Mouse (Mus musculus) limb, embryonic 10.5 days (tissue): Measurements from ENCODE around the gene Gm9008. TPM values are rescaled to one million over a fixed set of nuclear protein-coding genes. Genes with fewer than 3 reads are reported as not detected.
"Not testable (repeated sequence)": the region's sequence is repeated elsewhere in the genome, so short reads cannot be mapped to it uniquely, and the experiment has no call there.

Experiments
- DNase-seq: peaks from one replicate; pipeline ENCODE4 v3.0.0-alpha.2; 2017; ENCODE audit warnings: low spot score
- H3K27ac ChIP-seq: fragments of 300-500 bp; sonication (generic); 2 replicates; pipeline ENCODE4 v1.5.1; 2016; ENCODE audit warnings: mild to moderate bottlenecking
- H3K27me3 ChIP-seq: fragments of 300-500 bp; sonication (generic); 2 replicates; pipeline ENCODE4 v1.6.1; 2016; ENCODE audit warnings: low read depth, mild to moderate bottlenecking; ENCODE audit not compliant: poor library complexity, severe bottlenecking
- H3K36me3 ChIP-seq: fragments of 300-500 bp; sonication (generic); 2 replicates; pipeline ENCODE4 v1.6.1; 2016; ENCODE audit warnings: mild to moderate bottlenecking, moderate library complexity
- H3K4me1 ChIP-seq: fragments of 300-500 bp; sonication (generic); 2 replicates; pipeline ENCODE4 v1.6.1; 2016
- H3K4me3 ChIP-seq: fragments of 300-500 bp; sonication (generic); 2 replicates; pipeline ENCODE4 v1.5.1; 2016; ENCODE audit warnings: mild to moderate bottlenecking, moderate library complexity
- H3K9me3 ChIP-seq: fragments of 300-500 bp; sonication (generic); replicated peaks from 2 replicates; pipeline ENCODE4 v1.6.1; 2016; ENCODE audit warnings: mild to moderate bottlenecking
- WGBS: fragments of 180-500 bp; shearing (Covaris S2); methylation state at CpG from one replicate; pipeline ENCODE4 v1.1.7; 2016; 5-methylcytosine and 5-hydroxymethylcytosine counted together
- polyA plus RNA-seq: library from polyadenylated mRNA; unstranded; fragments of >200 nt; fragmentation: Nextera tagmentation; extraction: Ambion mirVana; gene quantifications from 2 replicates; pipeline ENCODE4 v1.2.1, GENCODE M21; 2016

Gm9008 gene
- 0.20 and 0.21 TPM in 2 replicates for polyA plus RNA-seq

GRCm38 (mm10) chr6:76497054-76497835 is at the start of gene Gm9008:
Gm9008 (minus strand) TSS chr6:76497784.
- not testable (repeated sequence) for H3K36me3 ChIP-seq, H3K27me3 ChIP-seq, H3K4me1 ChIP-seq, H3K9me3 ChIP-seq, H3K4me3 ChIP-seq, H3K27ac ChIP-seq, DNase-seq
- WGBS = 95% methylated on average over 18 of the region's 22 CpGs

GRCm38 (mm10) chr6:76521975-76522641 is 24.5 kb upstream of the Gm9008 start:
- 86% methylated on average over 4 of the region's 4 CpGs for WGBS
- Histone ChIP-seq H3K9me3 (no peaks in the 10 kb centered on the region), H3K27me3 (no peaks in the 10 kb centered on the region), H3K27ac (no peak overlapping the region), H3K4me3 (no peak overlapping the region), H3K4me1 (no peaks in the 10 kb centered on the region), H3K36me3 (no peaks in the 10 kb centered on the region)
- no peak for DNase-seq

GRCm38 (mm10) chr6:76510200-76510599 is 12.6 kb upstream of the Gm9008 start:
- Histone ChIP-seq H3K4me1 (no peaks in the 10 kb centered on the region), H3K27ac (no peak overlapping the region), H3K4me3 (no peak overlapping the region), H3K9me3 (no peaks in the 10 kb centered on the region), H3K27me3 (no peaks in the 10 kb centered on the region), H3K36me3 (no peaks in the 10 kb centered on the region)
- no peak for DNase-seq

- H3K27ac ChIP-seq, H3K4me3 ChIP-seq, DNase-seq, H3K4me1 ChIP-seq, H3K27me3 ChIP-seq, H3K9me3 ChIP-seq, H3K36me3 ChIP-seq: not testable (repeated sequence)
- 88% methylated on average over 12 of the region's 12 CpGs for WGBS
These were observed 1.2 kb downstream of the Gm9008 start for GRCm38 (mm10) chr6:76496335-76496734.

GRCm38 (mm10) chr6:76468194-76468593 is 29.4 kb downstream of the Gm9008 start:
- Histone ChIP-seq H3K4me1 (no peaks in the 10 kb centered on the region), H3K9me3 (no peaks in the 10 kb centered on the region), H3K27ac (no peak overlapping the region), H3K4me3 (no peak overlapping the region), H3K36me3 (no peaks in the 10 kb centered on the region), H3K27me3 (no peaks in the 10 kb centered on the region)
- no peak for DNase-seq
- 44% methylated on average over 2 of the region's 2 CpGs for WGBS
